Mouse (Mus musculus): Measurements from ENCODE around the gene Rab13. TPM values are rescaled to one million over a fixed set of nuclear protein-coding genes. Genes with fewer than 3 reads are reported as not detected.

Gene Rab13
- polyA plus RNA-seq, 2 experiments, result 2.9 to 4.3 TPM

GRCm38 (mm10) chr3:90195644-90196043 lies 17.9 kb upstream of the Rab13 start:
- H3K9me3 ChIP-seq (ENCODE audit: control insufficient read depth, low read length), result no peaks in the 10 kb centered on the region
- no peaks in the 10 kb centered on the region for H3K27me3 ChIP-seq (ENCODE audit: control insufficient read depth, insufficient read depth, low read length)
- no peak overlapping the region for H3K4me3 ChIP-seq (ENCODE audit: insufficient read depth in 1 of 2, low read depth in 2 of 2, low read length in 2 of 2)
- H3K4me2 ChIP-seq (ENCODE audit: low read depth), result no peak overlapping the region
- H3K27ac ChIP-seq, result no peak overlapping the region
- ATAC-seq (ENCODE audit: insufficient read depth), result no peak
- H3K36me3 ChIP-seq (replicated peaks; ENCODE audit: control insufficient read depth, insufficient read depth, low read depth), result no peaks in the 10 kb centered on the region
- 66% methylated on average over 1 of the region's 1 CpGs for WGBS (ENCODE audit: insufficient replicate concordance)
- TF ChIP-seq CTCF (IDR thresholded peaks at IDR 0.05; ENCODE audit: low read depth) (no peak), EP300 (IDR thresholded peaks at IDR 0.05; ENCODE audit: low read depth) (no peak)
- DNase-seq (ENCODE audit: low read depth in 3 of 3, low spot score in 3 of 3), result no peak
- no peaks in the 10 kb centered on the region for H3K4me1 ChIP-seq (replicated peaks; ENCODE audit: control insufficient read depth in 2 of 2, insufficient read depth in 2 of 2, low read length in 1 of 2)
- H3K9ac ChIP-seq (replicated peaks), result no peak overlapping the region

GRCm38 (mm10) chr3:90197548-90197947 lies 15.9 kb upstream of the Rab13 start:
- no peak overlapping the region for H3K4me3 ChIP-seq (ENCODE audit: insufficient read depth in 1 of 2, low read depth in 2 of 2, low read length in 2 of 2)
- no peaks in the 10 kb centered on the region for H3K27me3 ChIP-seq (ENCODE audit: control insufficient read depth, insufficient read depth, low read length)
- no peak overlapping the region for H3K4me2 ChIP-seq (ENCODE audit: low read depth)
- DNase-seq (ENCODE audit: low read depth in 3 of 3, low spot score in 3 of 3), result no peak
- ATAC-seq (ENCODE audit: insufficient read depth), result no peak
- no peaks in the 10 kb centered on the region for H3K36me3 ChIP-seq (replicated peaks; ENCODE audit: control insufficient read depth, insufficient read depth, low read depth)
- WGBS (ENCODE audit: insufficient replicate concordance), result 56% methylated on average over 1 of the region's 1 CpGs
- H3K27ac ChIP-seq, result no peak overlapping the region
- TF ChIP-seq CTCF (IDR thresholded peaks at IDR 0.05; ENCODE audit: low read depth) (no peak), EP300 (IDR thresholded peaks at IDR 0.05; ENCODE audit: low read depth) (no peak)
- no peak overlapping the region for H3K9ac ChIP-seq (replicated peaks)
- no peaks in the 10 kb centered on the region for H3K4me1 ChIP-seq (replicated peaks; ENCODE audit: control insufficient read depth in 2 of 2, insufficient read depth in 2 of 2, low read length in 1 of 2)
- H3K9me3 ChIP-seq (ENCODE audit: control insufficient read depth, low read length), result no peaks in the 10 kb centered on the region

- Histone ChIP-seq H3K27ac (no peak overlapping the region), H3K4me1 (replicated peaks; ENCODE audit: control insufficient read depth in 2 of 2, insufficient read depth in 2 of 2, low read length in 1 of 2) (no peaks in the 10 kb centered on the region), H3K9ac (replicated peaks) (no peak overlapping the region), H3K4me3 (ENCODE audit: insufficient read depth in 1 of 2, low read depth in 2 of 2, low read length in 2 of 2) (no peak overlapping the region), H3K27me3 (ENCODE audit: control insufficient read depth, insufficient read depth, low read length) (no peaks in the 10 kb centered on the region), H3K4me2 (ENCODE audit: low read depth) (no peak overlapping the region), H3K9me3 (ENCODE audit: control insufficient read depth, low read length) (no peaks in the 10 kb centered on the region), H3K36me3 (replicated peaks; ENCODE audit: control insufficient read depth, insufficient read depth, low read depth) (peaks cover 5% of the 10 kb centered on the region; the same call in 1 of the 2 replicates)
- no peak for TF ChIP-seq EP300 (IDR thresholded peaks at IDR 0.05; ENCODE audit: low read depth)
- no peak for TF ChIP-seq CTCF (IDR thresholded peaks at IDR 0.05; ENCODE audit: low read depth)
- WGBS (ENCODE audit: insufficient replicate concordance), result 61% methylated on average over 1 of the region's 1 CpGs
- ATAC-seq (ENCODE audit: insufficient read depth) (no peak), DNase-seq (ENCODE audit: low read depth in 3 of 3, low spot score in 3 of 3) (no peak)
These were observed 10.6 kb upstream of the Rab13 start for GRCm38 (mm10) chr3:90202884-90203283.

GRCm38 (mm10) chr3:90203619-90204018 lies 9.9 kb upstream of the Rab13 start:
- Histone ChIP-seq H3K27me3 (ENCODE audit: control insufficient read depth, insufficient read depth, low read length) (no peaks in the 10 kb centered on the region), H3K36me3 (replicated peaks; ENCODE audit: control insufficient read depth, insufficient read depth, low read depth) (peaks cover 12% of the 10 kb centered on the region), H3K9me3 (ENCODE audit: control insufficient read depth, low read length) (no peaks in the 10 kb centered on the region), H3K4me3 (ENCODE audit: insufficient read depth in 1 of 2, low read depth in 2 of 2, low read length in 2 of 2) (no peak overlapping the region), H3K9ac (replicated peaks) (no peak overlapping the region), H3K27ac (no peak overlapping the region), H3K4me2 (ENCODE audit: low read depth) (no peak overlapping the region), H3K4me1 (replicated peaks; ENCODE audit: control insufficient read depth in 2 of 2, insufficient read depth in 2 of 2, low read length in 1 of 2) (no peaks in the 10 kb centered on the region)
- ATAC-seq (ENCODE audit: insufficient read depth) (no peak), DNase-seq (ENCODE audit: low read depth in 3 of 3, low spot score in 3 of 3) (no peak)
- TF ChIP-seq EP300 (IDR thresholded peaks at IDR 0.05; ENCODE audit: low read depth), result no peak
- TF ChIP-seq CTCF (IDR thresholded peaks at IDR 0.05; ENCODE audit: low read depth), result no peak
- 58% methylated on average over 5 of the region's 5 CpGs for WGBS (ENCODE audit: insufficient replicate concordance)

- H3K4me1 ChIP-seq (replicated peaks; ENCODE audit: control insufficient read depth in 2 of 2, insufficient read depth in 2 of 2, low read length in 1 of 2), result no peaks in the 10 kb centered on the region
- no peaks in the 10 kb centered on the region for H3K9me3 ChIP-seq (ENCODE audit: control insufficient read depth, low read length)
- H3K4me2 ChIP-seq (ENCODE audit: low read depth), result no peak overlapping the region
- no peaks in the 10 kb centered on the region for H3K27me3 ChIP-seq (ENCODE audit: control insufficient read depth, insufficient read depth, low read length)
- TF ChIP-seq CTCF (IDR thresholded peaks at IDR 0.05; ENCODE audit: low read depth), result no peak
- DNase-seq (ENCODE audit: low read depth in 3 of 3, low spot score in 3 of 3) (no peak), ATAC-seq (ENCODE audit: insufficient read depth) (no peak)
- no peak overlapping the region for H3K27ac ChIP-seq
- WGBS (ENCODE audit: insufficient replicate concordance), result 86% methylated on average over 2 of the region's 2 CpGs
- no peak overlapping the region for H3K4me3 ChIP-seq (ENCODE audit: insufficient read depth in 1 of 2, low read depth in 2 of 2, low read length in 2 of 2)
- peaks cover 20% of the 10 kb centered on the region for H3K36me3 ChIP-seq (replicated peaks; ENCODE audit: control insufficient read depth, insufficient read depth, low read depth)
- no peak overlapping the region for H3K9ac ChIP-seq (replicated peaks)
These were observed 8.9 kb upstream of the Rab13 start for GRCm38 (mm10) chr3:90204582-90204981.

All from liver, embryonic 14.5 days (tissue).